Comparison of ENCODE assay signal across 7 mouse cellular contexts in genomic region chr7:113206644-113207470, GRCm38 (mm10). TPM values are rescaled to one million over a fixed set of nuclear protein-coding genes. Genes with fewer than 3 reads are reported as not detected.
DNase-seq lines count a peak whose midpoint lies in the region; ATAC-seq and TF ChIP-seq lines count a peak whose summit lies in the region.

Gene Arntl, plus strand, starts transcription at chr7:113207465.

- peaks cover 82% of the 10 kb centered on the region for H3K27me3 ChIP-seq in embryonic facial prominence, embryonic 10.5 days (replicated peaks; ENCODE audit: low read depth, poor library complexity, severe bottlenecking)
- peaks cover 7% of the 10 kb centered on the region; the same call in 1 of the 2 replicates for H3K27me3 ChIP-seq in intestine, postnatal 0 days (replicated peaks; ENCODE audit: control insufficient read depth, insufficient read depth, low read length)
- peaks cover 73% of the 10 kb centered on the region for H3K27me3 ChIP-seq in midbrain, embryonic 12.5 days
- H3K27me3 ChIP-seq in small intestine, adult 2 months (ENCODE audit: control insufficient read depth, insufficient read depth, low read length) = no peaks in the 10 kb centered on the region

- TF ChIP-seq CTCF in intestine, postnatal 0 days (IDR thresholded peaks at IDR 0.05; ENCODE audit: low read depth) = no peak
- no peak for TF ChIP-seq CTCF in small intestine, adult 2 months (IDR thresholded peaks at IDR 0.05; ENCODE audit: extremely low read depth, insufficient read length, insufficient replicate concordance, low read depth, low read length)

- peak within 1 kb of the TSS; percentile 65 for H3K9ac ChIP-seq in intestine, postnatal 0 days (ENCODE audit: low read depth, low read length)
- H3K9ac ChIP-seq in midbrain, embryonic 12.5 days (replicated peaks) = peak within 1 kb of the TSS; percentile 75

- TF ChIP-seq POLR2A in small intestine, adult 2 months (IDR thresholded peaks at IDR 0.05; ENCODE audit: low read depth, low read length) = peak; percentile 93

- under 1% methylated on average over 52 of the region's 52 CpGs for WGBS in embryonic facial prominence, embryonic 10.5 days
- under 1% methylated on average over 52 of the region's 52 CpGs for WGBS in intestine, postnatal 0 days
- under 1% methylated on average over 52 of the region's 52 CpGs for WGBS in midbrain, embryonic 12.5 days
- under 1% methylated on average over 52 of the region's 52 CpGs for WGBS in small intestine, adult 2 months

- intact Hi-C loops in left cerebral cortex, postnatal 4 days (cut with DNase I) = loop anchor here (5.0 kb wide), 2 partner anchors 40 to 65 kb away; no protein-coding TSS in a partner anchor

- H3K4me1 ChIP-seq in embryonic facial prominence, embryonic 10.5 days = peaks cover 18% of the 10 kb centered on the region
- no peaks in the 10 kb centered on the region for H3K4me1 ChIP-seq in intestine, postnatal 0 days (replicated peaks; ENCODE audit: control insufficient read depth, insufficient read depth, low read length)
- peaks cover 10% of the 10 kb centered on the region for H3K4me1 ChIP-seq in midbrain, embryonic 12.5 days
- peaks cover 15% of the 10 kb centered on the region for H3K4me1 ChIP-seq in small intestine, adult 2 months (ENCODE audit: control insufficient read depth, insufficient read depth, insufficient read length, low read length)

- peak within 1 kb of the TSS; percentile 87 for H3K4me3 ChIP-seq in embryonic facial prominence, embryonic 10.5 days
- H3K4me3 ChIP-seq in intestine, postnatal 0 days (ENCODE audit: low read depth, low read length) = peak within 1 kb of the TSS; percentile 87
- peak within 1 kb of the TSS; percentile 85 for H3K4me3 ChIP-seq in midbrain, embryonic 12.5 days
- peak within 1 kb of the TSS; percentile 95 for H3K4me3 ChIP-seq in small intestine, adult 2 months (ENCODE audit: low read depth, low read length)

- H3K27ac ChIP-seq in embryonic facial prominence, embryonic 10.5 days (replicated peaks) = peak within 1 kb of the TSS; percentile 81
- H3K27ac ChIP-seq in intestine, postnatal 0 days (ENCODE audit: low read depth, low read length) = peak within 1 kb of the TSS; percentile 92
- peak within 1 kb of the TSS; percentile 73 for H3K27ac ChIP-seq in midbrain, embryonic 12.5 days (replicated peaks)
- peak within 1 kb of the TSS; percentile 76 for H3K27ac ChIP-seq in small intestine, adult 2 months (ENCODE audit: insufficient read depth, low read depth, low read length)

- H3K4me2 ChIP-seq in intestine, postnatal 0 days (replicated peaks; ENCODE audit: low read depth) = peak within 1 kb of the TSS; percentile 77
- peak within 1 kb of the TSS; percentile 89 for H3K4me2 ChIP-seq in midbrain, embryonic 12.5 days (replicated peaks)

- peak; percentile 99 for DNase-seq in adrenal gland, postnatal 14 days
- DNase-seq in embryonic facial prominence, embryonic 10.5 days (ENCODE audit: low spot score) = peak; percentile 98
- DNase-seq in gonadal fat pad, adult 2 months (ENCODE audit: low read depth) = peak; percentile 98
- DNase-seq in left cerebral cortex, postnatal 4 days = peak; percentile 97

- H3K9me3 ChIP-seq in embryonic facial prominence, embryonic 10.5 days = no peaks in the 10 kb centered on the region
- H3K9me3 ChIP-seq in intestine, postnatal 0 days (ENCODE audit: control insufficient read depth) = no peaks in the 10 kb centered on the region
- H3K9me3 ChIP-seq in midbrain, embryonic 12.5 days = no peaks in the 10 kb centered on the region

- ATAC-seq in intestine, postnatal 0 days = peak; percentile 98
- peak; percentile 99 for ATAC-seq in midbrain, embryonic 12.5 days (ENCODE audit: low FRiP score, low read depth)

- no peaks in the 10 kb centered on the region for H3K36me3 ChIP-seq in embryonic facial prominence, embryonic 10.5 days (replicated peaks)
- no peaks in the 10 kb centered on the region for H3K36me3 ChIP-seq in intestine, postnatal 0 days (ENCODE audit: control insufficient read depth, insufficient read depth)
- no peaks in the 10 kb centered on the region for H3K36me3 ChIP-seq in midbrain, embryonic 12.5 days
- no peaks in the 10 kb centered on the region for H3K36me3 ChIP-seq in small intestine, adult 2 months (ENCODE audit: control insufficient read depth, insufficient read depth, low read length)

RNA-seq across cellular contexts. Expression of gene Arntl, which starts in this region (rescaled TPM):
- 30.6 and 41.6 TPM in 2 replicates for total RNA-seq in adrenal gland, postnatal 14 days (2021)
- 8.0 and 8.5 TPM in 2 replicates for polyA plus RNA-seq in embryonic facial prominence, embryonic 10.5 days (2016; fragmentation: Nextera tagmentation; extraction: Ambion mirVana)
- 10.3 and 11.0 TPM in 2 replicates for polyA plus RNA-seq in gonadal fat pad, adult 2 months (2012; rRNA removed)
- polyA plus RNA-seq in intestine, postnatal 0 days (2015; fragmentation: Nextera tagmentation; extraction: Ambion mirVana) = 5.3 and 5.4 TPM in 2 replicates
- total RNA-seq in left cerebral cortex, postnatal 4 days (2021) = 10 to 100 TPM; 35.3 to 39.0 TPM
- 6.6 and 7.8 TPM in 2 replicates for polyA plus RNA-seq in midbrain, embryonic 12.5 days (2016; fragmentation: Nextera tagmentation; extraction: Ambion mirVana)
- polyA plus RNA-seq in small intestine, adult 2 months (2012; rRNA removed) = 4.2 and 11.0 TPM in 2 replicates

Comparison
In these comparisons a context has a peak if more than half of its experiments do, and no peak if none do; other contexts are left out.
1. Peak in every context shown above with its lines: DNase-seq, ATAC-seq, H3K4me3 ChIP-seq and H3K27ac ChIP-seq.